Mouse (Mus musculus) spleen, adult 18-20 months (tissue): ENCODE results near the gene Actrt2.

ENCODE experiments used
- DNase-seq, 2 experiments: peaks; one replicate each; pipeline ENCODE4 v3.0.0; 2022; ENCODE audit warnings: mixed read lengths in 2 of 2

Actrt2 gene

GRCm38 (mm10) chr4:154682311-154682710, 14.6 kb upstream of the Actrt2 start:
- DNase-seq = no peak

GRCm38 (mm10) chr4:154675441-154676000, 7.9 kb upstream of the Actrt2 start:
- DNase-seq = no peak

- DNase-seq = no peak
Measured at GRCm38 (mm10) chr4:154674966-154675365, 7.3 kb upstream of the Actrt2 start.

- peak in 1 of 2 experiments; percentile 19 for DNase-seq
Measured at GRCm38 (mm10) chr4:154674541-154674940, 6.9 kb upstream of the Actrt2 start.

- no peak for DNase-seq
Measured at GRCm38 (mm10) chr4:154673986-154674385, 6.3 kb upstream of the Actrt2 start.

GRCm38 (mm10) chr4:154672027-154672426, 4.4 kb upstream of the Actrt2 start:
- no peak for DNase-seq

GRCm38 (mm10) chr4:154671232-154671912, 3.7 kb upstream of the Actrt2 start:
- no peak for DNase-seq

- no peak for DNase-seq
Measured at GRCm38 (mm10) chr4:154662681-154663215, 4.9 kb downstream of the Actrt2 start.

GRCm38 (mm10) chr4:154661256-154661655, 6.4 kb downstream of the Actrt2 start:
- no peak for DNase-seq

- no peak for DNase-seq
Measured at GRCm38 (mm10) chr4:154660025-154660424, 7.6 kb downstream of the Actrt2 start.

- no peak for DNase-seq
Measured at GRCm38 (mm10) chr4:154655134-154655910, 12.3 kb downstream of the Actrt2 start.

GRCm38 (mm10) chr4:154652494-154652893, 15.2 kb downstream of the Actrt2 start:
- DNase-seq = no peak

GRCm38 (mm10) chr4:154649083-154649747, 18.5 kb downstream of the Actrt2 start:
- DNase-seq = no peak

- no peak for DNase-seq
Measured at GRCm38 (mm10) chr4:154642496-154642895, 25.2 kb downstream of the Actrt2 start.

GRCm38 (mm10) chr4:154641296-154642110, 26.2 kb downstream of the Actrt2 start:
- DNase-seq = no peak

- DNase-seq = no peak
Measured at GRCm38 (mm10) chr4:154640443-154641295, 27.0 kb downstream of the Actrt2 start.

GRCm38 (mm10) chr4:154639591-154640442, 27.9 kb downstream of the Actrt2 start:
- DNase-seq = no peak

GRCm38 (mm10) chr4:154639126-154639525, 28.5 kb downstream of the Actrt2 start:
- DNase-seq = no peak

- DNase-seq = no peak
Measured at GRCm38 (mm10) chr4:154638320-154638886, 29.3 kb downstream of the Actrt2 start.
